ENCODE assay signal across 8 mouse cellular contexts in genomic region chr17:69076747-69077543, GRCm38 (mm10). TPM values are rescaled to one million over a fixed set of nuclear protein-coding genes. Genes with fewer than 3 reads are reported as not detected.
DNase-seq lines count a peak whose midpoint lies in the region; ATAC-seq lines count a peak whose summit lies in the region.

No protein-coding gene starts in this region.

- peak overlapping the region; percentile 62 for H3K9ac ChIP-seq in hindbrain, embryonic 15.5 days
- no peak overlapping the region for H3K9ac ChIP-seq in limb, embryonic 11.5 days (ENCODE audit: low read length)
- peak overlapping the region; percentile 67 for H3K9ac ChIP-seq in neural tube, embryonic 15.5 days (replicated peaks)

- peak; percentile 17 to 27 for DNase-seq in left cerebral cortex, adult 18-20 months (ENCODE audit: low spot score in 2 of 2)
- no peak for DNase-seq in left cerebral cortex, adult 11 months (ENCODE audit: low spot score)
- DNase-seq in cerebellum, postnatal 36 days: peak; percentile 37 to 46
- DNase-seq in limb, embryonic 11.5 days (ENCODE audit: low spot score): peak; percentile 30
- no peak for DNase-seq in thymus, postnatal 36 days

- no peaks in the 10 kb centered on the region for H3K9me3 ChIP-seq in hindbrain, embryonic 15.5 days
- no peaks in the 10 kb centered on the region for H3K9me3 ChIP-seq in limb, embryonic 11.5 days (ENCODE audit: control insufficient read depth, low read length)
- H3K9me3 ChIP-seq in neural tube, embryonic 15.5 days (replicated peaks): no peaks in the 10 kb centered on the region

- H3K4me1 ChIP-seq in hindbrain, embryonic 15.5 days (replicated peaks): peaks cover 18% of the 10 kb centered on the region
- H3K4me1 ChIP-seq in limb, embryonic 11.5 days (ENCODE audit: control insufficient read depth, insufficient read depth, low read length): peaks cover 6% of the 10 kb centered on the region
- peaks cover 25% of the 10 kb centered on the region for H3K4me1 ChIP-seq in neural tube, embryonic 15.5 days

- 0 out of 2 replicates have a peak, but pooled peaks have one; percentile 4 for ATAC-seq in hindbrain, embryonic 15.5 days (ENCODE audit: low FRiP score, low read depth)
- ATAC-seq in limb, embryonic 11.5 days (ENCODE audit: insufficient number of reproducible peaks, low FRiP score, low TSS enrichment, low read depth): 0 out of 2 replicates have a peak, but pooled peaks have one; percentile 8
- ATAC-seq in neural tube, embryonic 15.5 days (ENCODE audit: low FRiP score): peak; percentile 40; the same call in 1 of the 2 replicates
- no peak for ATAC-seq in erythroblast, adult 5-6 weeks (replicated peaks; ENCODE audit: low FRiP score, poor library complexity, severe bottlenecking)

- WGBS in hindbrain, embryonic 15.5 days: 1% methylated on average over 25 of the region's 25 CpGs
- WGBS in limb, embryonic 11.5 days: 2% methylated on average over 25 of the region's 25 CpGs
- under 1% methylated on average over 25 of the region's 25 CpGs for WGBS in neural tube, embryonic 15.5 days

- peak overlapping the region; percentile 67 for H3K4me3 ChIP-seq in hindbrain, embryonic 15.5 days
- peak overlapping the region; percentile 42; the same call in 1 of the 2 replicates for H3K4me3 ChIP-seq in limb, embryonic 11.5 days (ENCODE audit: low read depth, low read length)
- peak overlapping the region; percentile 68 for H3K4me3 ChIP-seq in neural tube, embryonic 15.5 days (replicated peaks)

- no peaks in the 10 kb centered on the region for H3K36me3 ChIP-seq in hindbrain, embryonic 15.5 days
- H3K36me3 ChIP-seq in limb, embryonic 11.5 days (ENCODE audit: control insufficient read depth, insufficient read depth, low read length): no peaks in the 10 kb centered on the region
- H3K36me3 ChIP-seq in neural tube, embryonic 15.5 days: no peaks in the 10 kb centered on the region

- H3K27me3 ChIP-seq in hindbrain, embryonic 15.5 days: 0 out of 2 replicates have a peak, but pooled peaks cover 11% of the 10 kb centered on the region
- H3K27me3 ChIP-seq in limb, embryonic 11.5 days (ENCODE audit: control insufficient read depth, insufficient read depth, low read length): peaks cover 34% of the 10 kb centered on the region
- H3K27me3 ChIP-seq in neural tube, embryonic 15.5 days (replicated peaks): peaks cover 26% of the 10 kb centered on the region

- H3K4me2 ChIP-seq in hindbrain, embryonic 15.5 days: peak overlapping the region; percentile 94
- H3K4me2 ChIP-seq in limb, embryonic 11.5 days (ENCODE audit: low read depth, severe bottlenecking): peak overlapping the region; percentile 98
- peak overlapping the region; percentile 99 for H3K4me2 ChIP-seq in neural tube, embryonic 15.5 days

- no peak overlapping the region for H3K27ac ChIP-seq in hindbrain, embryonic 15.5 days (replicated peaks)
- no peak overlapping the region for H3K27ac ChIP-seq in limb, embryonic 11.5 days (replicated peaks; ENCODE audit: low read depth, low read length)
- H3K27ac ChIP-seq in neural tube, embryonic 15.5 days (replicated peaks): 0 out of 2 replicates have a peak overlapping the region, but pooled peaks have one; percentile 60

RNA-seq across cellular contexts. Expression of gene Epb41l3, which starts 1.5 kb away (rescaled TPM):
- total RNA-seq in left cerebral cortex, adult 18-20 months (2021): 100 to 1,000 TPM; 220 to 236 TPM
- polyA plus RNA-seq in hindbrain, embryonic 15.5 days (2015; fragmentation: Nextera tagmentation; extraction: Ambion mirVana): 91.8 and 95.4 TPM in 2 replicates
- 72.2 and 78.6 TPM in 2 replicates for polyA plus RNA-seq in limb, embryonic 11.5 days (2014; fragmentation: Nextera tagmentation; extraction: Ambion mirVana)
- polyA plus RNA-seq in neural tube, embryonic 15.5 days (2015; fragmentation: Nextera tagmentation; extraction: Ambion mirVana): 134 and 142 TPM in 2 replicates
- total RNA-seq in erythroblast, adult 5-6 weeks (2015; ENCODE audit: low replicate concordance): 4.2 and 6.5 TPM in 2 replicates
- 3.6 and 3.9 TPM in 2 replicates for total RNA-seq in erythroblast, adult 5-6 weeks (2017; ENCODE audit: low replicate concordance)

Comparison
In these comparisons a context has a peak if more than half of its experiments do, and no peak if none do; other contexts are left out.
1. DNase-seq: peak in left cerebral cortex, adult 18-20 months (2 of 2), cerebellum, postnatal 36 days (2 of 2) and limb, embryonic 11.5 days (single experiment); none in left cerebral cortex, adult 11 months (single experiment) and thymus, postnatal 36 days (0 of 2).
2. Peak in every context shown above with its lines, with median percentiles within 50 percentile points of each other: H3K4me2 ChIP-seq and H3K4me3 ChIP-seq.